Mouse (Mus musculus) liver, embryonic 11.5 days (tissue): ENCODE measurements around the gene Krtap1-3. TPM values are rescaled to one million over a fixed set of nuclear protein-coding genes. Genes with fewer than 3 reads are reported as not detected.

ENCODE experiments used
- ATAC-seq: fragments of 200-750 bp; cut with Nextera tagmentation; replicated peaks from 2 replicates; pipeline ENCODE4 v1.8.0; 2017; ENCODE audit warnings: moderate number of reproducible peaks, mild to moderate bottlenecking, moderate TSS enrichment, moderate library complexity; ENCODE audit not compliant: low FRiP score
- DNase-seq: peaks from one replicate; pipeline ENCODE4 v3.0.0-alpha.2; 2017; ENCODE audit warnings: low spot score
- H3K27ac ChIP-seq: fragments of 300-500 bp; sonication (generic); 2 replicates; pipeline ENCODE4 v1.5.1; 2014; ENCODE audit warnings: mild to moderate bottlenecking, low read depth, low read length, control low read depth
- H3K27me3 ChIP-seq: fragments of 300-500 bp; sonication (generic); replicated peaks from 2 replicates; pipeline ENCODE4 v1.6.1; 2014; ENCODE audit warnings: low read length, mixed read lengths; ENCODE audit not compliant: control insufficient read depth, insufficient read depth
- H3K36me3 ChIP-seq: fragments of 300-500 bp; sonication (generic); 2 replicates; pipeline ENCODE4 v1.6.1; 2014; ENCODE audit warnings: mild to moderate bottlenecking, low read length, moderate library complexity, mixed read lengths; ENCODE audit not compliant: control insufficient read depth, insufficient read depth
- H3K4me1 ChIP-seq: fragments of 300-500 bp; sonication (generic); replicated peaks from 2 replicates; pipeline ENCODE4 v1.6.1; 2014; ENCODE audit warnings: low read length, mixed read lengths; ENCODE audit not compliant: control insufficient read depth, insufficient read depth
- H3K4me2 ChIP-seq: fragments of 300-500 bp; sonication (generic); 2 replicates; pipeline ENCODE4 v1.6.1; 2014; ENCODE audit warnings: mild to moderate bottlenecking, control low read depth, moderate library complexity
- H3K4me3 ChIP-seq: fragments of 300-500 bp; sonication (generic); 2 replicates; pipeline ENCODE4 v1.5.1; 2014; ENCODE audit warnings: low read depth, low read length, control low read depth
- H3K9ac ChIP-seq: fragments of 300-500 bp; sonication (generic); 2 replicates; pipeline ENCODE4 v1.6.1; 2014; ENCODE audit warnings: low read depth, low read length, control low read depth
- H3K9me3 ChIP-seq: fragments of 300-500 bp; sonication (generic); 2 replicates; pipeline ENCODE4 v1.6.1; 2016; ENCODE audit warnings: low read length, inconsistent platforms, mixed read lengths; ENCODE audit not compliant: control insufficient read depth
- WGBS: fragments of 180-500 bp; shearing (Covaris S2); extraction: QIAGEN DNeasy Blood & Tissue Kit; methylation state at CpG from one replicate; pipeline ENCODE4 v1.1.7; 2014; 5-methylcytosine and 5-hydroxymethylcytosine counted together
- polyA plus RNA-seq: library from polyadenylated mRNA; unstranded; fragments of >200 nt; fragmentation: Nextera tagmentation; extraction: Ambion mirVana; gene quantifications from 2 replicates; pipeline ENCODE4 v1.2.1, GENCODE M21; 2014

Krtap1-3 gene
- not detected in 2 replicates for polyA plus RNA-seq

DNA sequence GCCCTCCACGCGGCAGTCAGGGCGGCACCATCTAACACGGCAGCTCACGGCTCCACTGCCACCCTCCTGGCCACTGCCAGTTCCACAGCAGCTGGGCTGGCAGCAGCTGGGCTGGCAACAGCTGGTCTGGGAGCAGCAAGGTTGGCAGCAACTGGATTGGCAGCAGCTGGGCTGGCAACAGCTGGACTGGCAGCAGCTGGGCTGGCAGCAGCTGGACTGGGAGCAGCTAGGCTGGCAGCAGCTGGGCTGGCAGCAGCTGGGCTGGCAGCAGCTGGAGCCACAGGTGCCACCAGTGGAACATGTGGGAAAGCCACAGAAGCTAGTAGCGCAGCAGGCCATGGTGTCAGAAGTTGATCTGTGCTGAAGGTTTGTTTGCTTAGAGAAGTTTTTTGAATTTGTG, at the start of gene Krtap1-3:
Gene Krtap1-3, minus strand, starts transcription at position 359 of the 400 bp plus-strand sequence.
- Histone ChIP-seq H3K4me1 (no peaks in the 10 kb centered on the region), H3K9ac (no peak within 1 kb of the TSS), H3K4me3 (no peak within 1 kb of the TSS), H3K27ac (no peak within 1 kb of the TSS), H3K9me3 (no peaks in the 10 kb centered on the region), H3K27me3 (no peaks in the 10 kb centered on the region), H3K36me3 (no peaks in the 10 kb centered on the region), H3K4me2 (no peak within 1 kb of the TSS)
- ATAC-seq (no peak), DNase-seq (no peak)
- 93% methylated on average over 6 of the region's 6 CpGs for WGBS

DNA sequence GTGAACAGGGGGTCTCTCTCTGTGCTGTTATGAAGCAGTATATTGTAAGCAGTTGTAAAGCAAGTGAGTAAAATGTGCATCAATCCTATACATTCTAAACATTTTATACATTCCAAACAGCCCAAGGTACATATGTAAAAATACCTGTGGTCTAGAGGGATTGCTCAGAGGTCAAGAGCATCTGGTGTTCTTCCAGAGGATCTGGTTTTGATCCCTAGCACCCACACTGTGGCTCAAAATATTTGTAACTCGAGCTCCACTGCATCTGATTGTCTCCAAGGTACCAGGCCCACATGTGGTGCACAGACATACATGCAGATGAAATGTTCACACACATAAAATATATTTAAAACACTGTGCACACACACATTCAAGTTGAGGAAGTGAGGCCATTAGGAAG, 49.8 kb upstream of the Krtap1-3 start:
- Histone ChIP-seq H3K9me3 (no peaks in the 10 kb centered on the region), H3K9ac (no peak overlapping the region), H3K27me3 (no peaks in the 10 kb centered on the region), H3K27ac (no peak overlapping the region), H3K4me3 (no peak overlapping the region), H3K4me2 (no peak overlapping the region), H3K36me3 (no peaks in the 10 kb centered on the region), H3K4me1 (no peaks in the 10 kb centered on the region)
- no peak for ATAC-seq
- DNase-seq = no peak
- WGBS = 32% methylated on average over 1 of the region's 1 CpGs

DNA sequence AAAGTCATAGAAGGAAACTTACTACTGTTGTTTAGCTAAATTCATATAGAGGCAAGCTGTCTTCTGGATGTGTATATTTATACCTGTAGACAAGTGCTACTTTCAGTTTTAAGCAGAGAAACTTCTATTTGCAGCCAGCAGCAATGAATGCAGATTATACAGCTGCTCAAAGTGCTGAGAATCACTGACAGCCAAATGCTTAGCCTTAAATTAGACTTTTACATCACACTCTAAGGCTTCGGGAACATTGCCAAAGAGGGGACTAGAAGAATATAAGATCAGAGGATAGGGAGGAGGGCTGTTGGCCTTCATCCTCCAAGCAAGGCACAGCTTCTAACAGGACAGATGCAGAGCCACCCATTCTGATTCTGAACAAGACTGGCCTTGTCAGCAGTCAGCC, 45.9 kb upstream of the Krtap1-3 start:
- WGBS = 79% methylated on average over 1 of the region's 1 CpGs
- Histone ChIP-seq H3K36me3 (no peaks in the 10 kb centered on the region), H3K27ac (no peak overlapping the region), H3K9ac (no peak overlapping the region), H3K27me3 (no peaks in the 10 kb centered on the region), H3K9me3 (no peaks in the 10 kb centered on the region), H3K4me2 (no peak overlapping the region), H3K4me3 (no peak overlapping the region), H3K4me1 (no peaks in the 10 kb centered on the region)
- ATAC-seq (no peak), DNase-seq (no peak)

DNA sequence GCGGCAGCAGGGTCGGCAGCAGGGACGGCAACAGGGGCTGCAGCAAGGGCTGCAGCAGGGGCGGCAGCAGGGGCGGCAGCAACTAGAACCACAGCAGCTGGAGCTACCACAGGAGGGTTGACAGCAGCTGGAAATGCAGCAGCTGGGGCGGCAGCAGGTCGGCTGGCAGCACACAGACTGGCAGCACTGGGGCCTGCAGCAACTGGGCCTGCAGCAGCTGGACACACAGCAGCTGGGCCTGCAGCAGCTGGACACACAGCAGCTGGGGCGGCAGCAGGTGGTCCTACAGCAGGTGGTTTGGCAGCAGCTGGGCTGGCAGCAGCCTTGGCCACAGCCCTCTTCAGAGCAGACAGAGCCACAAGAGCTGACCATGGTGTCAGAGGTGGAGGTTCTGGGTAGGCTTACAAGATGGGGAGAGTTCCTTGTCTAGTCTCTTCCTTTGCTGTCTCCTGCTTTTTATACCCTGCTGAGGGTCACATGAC, 43.6 kb upstream of the Krtap1-3 start, which contains the start of gene Krtap4-2:
Gene Krtap4-2, minus strand, starts transcription at position 432 of the 482 bp plus-strand sequence.
- H3K9me3 ChIP-seq = no peaks in the 10 kb centered on the region
- ATAC-seq (no peak), DNase-seq (no peak)
- H3K36me3 ChIP-seq = no peaks in the 10 kb centered on the region
- no peaks in the 10 kb centered on the region for H3K4me1 ChIP-seq
- H3K4me3 ChIP-seq = no peak within 1 kb of the TSS
- H3K4me2 ChIP-seq = no peak within 1 kb of the TSS
- H3K9ac ChIP-seq = no peak within 1 kb of the TSS
- H3K27me3 ChIP-seq = no peaks in the 10 kb centered on the region
- no peak within 1 kb of the TSS for H3K27ac ChIP-seq
- WGBS = 47% methylated on average over 8 of the region's 8 CpGs

GRCm38 (mm10) chr11:99633293-99633692, 42.2 kb upstream of the Krtap1-3 start:
- no peak overlapping the region for H3K27ac ChIP-seq
- no peak overlapping the region for H3K4me3 ChIP-seq
- H3K9me3 ChIP-seq = no peaks in the 10 kb centered on the region
- no peak for DNase-seq
- WGBS = 59% methylated on average over 2 of the region's 2 CpGs
- ATAC-seq = no peak
- H3K4me1 ChIP-seq = no peaks in the 10 kb centered on the region
- no peak overlapping the region for H3K4me2 ChIP-seq
- no peak overlapping the region for H3K9ac ChIP-seq
- no peaks in the 10 kb centered on the region for H3K36me3 ChIP-seq
- H3K27me3 ChIP-seq = no peaks in the 10 kb centered on the region

- no peaks in the 10 kb centered on the region for H3K36me3 ChIP-seq
- no peak overlapping the region for H3K9ac ChIP-seq
- no peak for DNase-seq
- ATAC-seq = no peak
- H3K27ac ChIP-seq = no peak overlapping the region
- no peaks in the 10 kb centered on the region for H3K4me1 ChIP-seq
- no peaks in the 10 kb centered on the region for H3K9me3 ChIP-seq
- H3K27me3 ChIP-seq = no peaks in the 10 kb centered on the region
- H3K4me2 ChIP-seq = no peak overlapping the region
- H3K4me3 ChIP-seq = no peak overlapping the region
- WGBS = 68% methylated on average over 3 of the region's 3 CpGs
Observed at GRCm38 (mm10) chr11:99630890-99631289, 39.8 kb upstream of the Krtap1-3 start.

DNA sequence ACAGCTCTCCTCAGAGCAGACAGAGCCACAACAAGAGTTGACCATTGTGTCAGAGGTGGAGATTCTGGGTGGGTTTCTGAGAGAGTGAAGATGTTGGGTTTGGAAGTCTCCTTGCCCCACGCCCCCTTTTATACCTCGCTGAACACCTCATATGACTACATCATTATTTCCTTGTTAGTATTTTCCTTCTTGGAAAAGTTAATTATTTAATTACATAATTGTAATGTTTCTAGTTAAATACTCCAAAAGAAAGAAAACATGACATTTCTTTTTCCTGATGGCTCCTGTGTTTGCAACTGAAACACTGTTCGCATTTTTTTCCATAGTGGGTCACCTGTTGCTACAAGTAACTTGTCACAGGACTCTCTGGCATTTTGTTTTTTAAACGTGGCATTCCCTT, 37.0 kb upstream of the Krtap1-3 start, which contains the start of gene Krtap4-1:
Gene Krtap4-1, minus strand, starts transcription at position 101 of the 400 bp plus-strand sequence.
- WGBS = 76% methylated on average over 4 of the region's 4 CpGs
- ATAC-seq (no peak), DNase-seq (no peak)
- Histone ChIP-seq H3K9ac (no peak within 1 kb of the TSS), H3K27ac (no peak within 1 kb of the TSS), H3K27me3 (no peaks in the 10 kb centered on the region), H3K4me1 (no peaks in the 10 kb centered on the region), H3K36me3 (no peaks in the 10 kb centered on the region), H3K9me3 (no peaks in the 10 kb centered on the region), H3K4me3 (no peak within 1 kb of the TSS), H3K4me2 (no peak within 1 kb of the TSS)

DNA sequence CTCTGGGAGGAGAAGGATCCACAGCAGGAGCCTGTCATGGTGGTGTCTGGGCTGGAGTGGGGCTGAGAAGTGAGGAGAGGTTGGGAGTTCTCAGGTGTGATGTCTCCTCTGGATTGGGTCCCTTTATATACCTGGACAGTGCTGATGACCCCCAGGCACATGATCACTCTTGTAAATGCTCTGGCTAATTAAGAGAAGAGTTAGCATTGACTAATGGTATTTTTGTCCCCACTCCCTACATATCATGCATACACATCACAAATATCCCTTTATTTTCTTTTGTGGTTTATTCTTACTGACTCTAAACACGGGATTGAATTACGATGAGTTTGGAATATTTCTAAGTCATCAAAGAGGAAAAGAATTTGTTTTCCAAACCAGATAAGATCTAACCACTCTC, 29.2 kb upstream of the Krtap1-3 start, which contains the start of gene Gm11562:
Gene Gm11562, minus strand, starts transcription at position 101 of the 400 bp plus-strand sequence.
- DNase-seq (no peak), ATAC-seq (no peak)
- H3K36me3 ChIP-seq = no peaks in the 10 kb centered on the region
- H3K9ac ChIP-seq = no peak within 1 kb of the TSS
- WGBS = 79% methylated on average over 2 of the region's 2 CpGs
- H3K27me3 ChIP-seq = no peaks in the 10 kb centered on the region
- H3K4me2 ChIP-seq = no peak within 1 kb of the TSS
- no peak within 1 kb of the TSS for H3K4me3 ChIP-seq
- H3K27ac ChIP-seq = no peak within 1 kb of the TSS
- H3K4me1 ChIP-seq = no peaks in the 10 kb centered on the region
- H3K9me3 ChIP-seq = no peaks in the 10 kb centered on the region

GRCm38 (mm10) chr11:99614796-99615363, 23.7 kb upstream of the Krtap1-3 start, which contains the start of gene Krtap2-4:
TSS of gene Krtap2-4 (minus strand) at chr11:99614846.
- Histone ChIP-seq H3K36me3 (no peaks in the 10 kb centered on the region), H3K27ac (no peak within 1 kb of the TSS), H3K9me3 (no peaks in the 10 kb centered on the region), H3K4me1 (no peaks in the 10 kb centered on the region), H3K4me2 (no peak within 1 kb of the TSS), H3K4me3 (no peak within 1 kb of the TSS), H3K27me3 (no peaks in the 10 kb centered on the region), H3K9ac (no peak within 1 kb of the TSS)
- DNase-seq = no peak
- ATAC-seq = no peak
- 54% methylated on average over 3 of the region's 3 CpGs for WGBS
